Mouse (Mus musculus): ENCODE measurements around the gene Igfbp3.

Gene Igfbp3

GRCm38 (mm10) chr11:7210343-7210742 is 3.4 kb downstream of the Igfbp3 start:
- no peak for DNase-seq

- no peak for DNase-seq
Measured at GRCm38 (mm10) chr11:7203846-7204245, 9.9 kb downstream of the Igfbp3 start.

GRCm38 (mm10) chr11:7202206-7202605 is 11.5 kb downstream of the Igfbp3 start:
- no peak for DNase-seq

- no peak for DNase-seq
Measured at GRCm38 (mm10) chr11:7200393-7200783, 13.3 kb downstream of the Igfbp3 start.

GRCm38 (mm10) chr11:7199736-7200392 is 13.9 kb downstream of the Igfbp3 start:
- no peak for DNase-seq

- DNase-seq = no peak
Measured at GRCm38 (mm10) chr11:7198481-7199256, 15.1 kb downstream of the Igfbp3 start.

GRCm38 (mm10) chr11:7198006-7198405 is 15.7 kb downstream of the Igfbp3 start:
- DNase-seq = no peak

- no peak for DNase-seq
Measured at GRCm38 (mm10) chr11:7197491-7197941, 16.2 kb downstream of the Igfbp3 start, which contains the start of gene Igfbp1. Gene Igfbp1, plus strand, starts transcription at chr11:7197782.

GRCm38 (mm10) chr11:7195312-7195685 is 18.4 kb downstream of the Igfbp3 start:
- no peak for DNase-seq

- DNase-seq = no peak
Measured at GRCm38 (mm10) chr11:7194432-7195311, 19.1 kb downstream of the Igfbp3 start.

- no peak for DNase-seq
Measured at GRCm38 (mm10) chr11:7193134-7193533, 20.6 kb downstream of the Igfbp3 start.

- no peak for DNase-seq
Measured at GRCm38 (mm10) chr11:7192710-7193109, 21.0 kb downstream of the Igfbp3 start.

GRCm38 (mm10) chr11:7188469-7188868 is 25.3 kb downstream of the Igfbp3 start, which contains the start of gene Gm11985:
Gene Gm11985, minus strand, starts transcription at chr11:7188569.
- DNase-seq = no peak

- DNase-seq = no peak
Measured at GRCm38 (mm10) chr11:7187472-7187871, 26.3 kb downstream of the Igfbp3 start.

GRCm38 (mm10) chr11:7184420-7184819 is 29.3 kb downstream of the Igfbp3 start:
- no peak for DNase-seq

- DNase-seq = no peak
Measured at GRCm38 (mm10) chr11:7182409-7183042, 31.2 kb downstream of the Igfbp3 start.

GRCm38 (mm10) chr11:7179276-7179675 is 34.4 kb downstream of the Igfbp3 start:
- no peak for DNase-seq

GRCm38 (mm10) chr11:7178724-7179123 is 35.0 kb downstream of the Igfbp3 start:
- no peak for DNase-seq

- no peak for DNase-seq
Measured at GRCm38 (mm10) chr11:7173664-7174063, 40.1 kb downstream of the Igfbp3 start.

- no peak for DNase-seq
Measured at GRCm38 (mm10) chr11:7169645-7170044, 44.1 kb downstream of the Igfbp3 start.

- DNase-seq = no peak
Measured at GRCm38 (mm10) chr11:7164416-7164815, 49.3 kb downstream of the Igfbp3 start.

GRCm38 (mm10) chr11:7161502-7162174 is 52.1 kb downstream of the Igfbp3 start:
- peak in 1 of 2 experiments; percentile 54 for DNase-seq

All from thymus, adult 18-20 months (tissue).